Mouse (Mus musculus) E14TG2a.4 (cell line): ENCODE measurements at regions not wholly inside any gene's neighbourhood (a gene's known extent, or its start where the extent isn't known, plus 50 kb on each side); places are given as distances from the start of the nearest gene placed in this dataset.

Experiments
- CTCF ChIP-seq: conservative IDR thresholded peaks from 2 replicates; pipeline ENCODE4 v1.5.1; 2014; ENCODE audit warnings: low read length
- NANOG ChIP-seq: IDR thresholded peaks from 2 replicates; pipeline ENCODE4 v1.6.1; 2014; ENCODE audit warnings: borderline replicate concordance, low read length, mixed read lengths
- POU5F1 ChIP-seq: IDR thresholded peaks from 2 replicates; pipeline ENCODE4 v1.6.1; 2014; ENCODE audit warnings: low read length, borderline replicate concordance

- peak; percentile 75 for TF ChIP-seq CTCF
- TF ChIP-seq NANOG, result no peak
- no peak for TF ChIP-seq POU5F1
These were observed 1539.7 kb upstream of the Gulo start for GRCm38 (mm10) chr14:67548750-67549149.
